Mouse (Mus musculus) thymus, postnatal 4 days (tissue): ENCODE data around the gene Gm9046.
"Not testable (repeated sequence)": the region's sequence is repeated elsewhere in the genome, so short reads cannot be mapped to it uniquely, and the experiment has no call there.

ENCODE experiments used
- DNase-seq: peaks from one replicate; pipeline ENCODE4 v3.0.0; 2021

The Gm9046 gene

DNA sequence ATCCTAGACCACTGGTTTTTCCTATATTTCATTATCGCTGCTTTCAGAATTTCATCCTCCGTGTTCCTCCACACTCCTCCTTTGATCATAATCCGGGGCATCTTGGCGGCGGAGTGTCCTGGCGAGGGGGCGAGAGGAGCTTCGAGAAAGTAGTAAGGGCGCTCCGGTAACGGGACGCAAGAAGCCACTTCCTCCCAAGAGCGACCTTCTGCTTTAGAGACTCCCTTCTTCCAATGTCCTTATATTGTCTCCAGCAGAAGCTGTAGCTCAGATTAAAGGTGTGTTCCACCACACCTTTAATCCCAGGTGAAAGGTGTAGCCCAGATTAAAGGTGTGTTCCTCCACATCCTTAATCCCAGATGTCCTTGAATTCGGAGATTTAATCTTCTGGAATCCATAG lies at the start of gene Gm9046:
Gene Gm9046 (minus strand): TSS at position 101 of the 400 bp plus-strand sequence.
- not testable (repeated sequence) for DNase-seq

DNA sequence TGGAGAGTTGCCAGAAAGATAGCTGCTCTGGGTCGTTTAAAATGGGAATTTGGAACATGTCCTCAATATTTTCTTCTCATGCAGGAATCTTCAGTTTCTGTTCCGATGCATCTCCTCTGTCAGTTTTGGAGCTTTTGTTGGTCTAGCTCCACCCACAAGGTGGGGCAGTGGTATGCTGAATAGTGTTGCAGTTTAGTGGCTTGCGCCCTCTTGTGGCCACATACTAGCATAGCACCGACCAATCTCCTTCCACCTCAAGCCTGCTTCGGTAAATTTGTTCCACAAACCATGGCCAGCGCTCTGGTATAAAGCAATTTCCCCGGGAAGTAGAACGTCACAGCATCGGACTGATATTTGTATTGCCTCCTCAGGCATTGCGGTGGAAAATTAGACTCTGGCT lies 27.4 kb upstream of the Gm9046 start:
- DNase-seq, result peak; percentile 88

DNA sequence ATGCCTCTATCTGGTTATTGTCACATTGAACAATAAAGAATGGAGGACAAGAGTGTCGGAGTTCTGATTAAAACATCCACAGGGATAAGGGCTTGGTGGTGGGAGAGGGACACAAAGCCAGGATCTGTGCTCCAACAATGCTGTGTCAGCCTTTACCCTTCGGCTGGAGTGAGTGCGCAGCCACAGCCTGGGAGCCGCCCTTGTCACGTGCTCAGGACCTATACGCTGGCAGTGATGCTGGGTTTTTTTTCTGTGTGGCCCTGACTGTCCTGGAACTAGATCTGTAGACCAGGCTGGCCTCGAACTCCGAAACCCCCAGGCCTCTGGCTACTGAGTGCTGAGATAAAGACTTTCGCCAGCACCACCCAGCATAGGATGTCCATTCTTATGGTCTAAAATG lies 26.5 kb upstream of the Gm9046 start:
- no peak for DNase-seq

DNA sequence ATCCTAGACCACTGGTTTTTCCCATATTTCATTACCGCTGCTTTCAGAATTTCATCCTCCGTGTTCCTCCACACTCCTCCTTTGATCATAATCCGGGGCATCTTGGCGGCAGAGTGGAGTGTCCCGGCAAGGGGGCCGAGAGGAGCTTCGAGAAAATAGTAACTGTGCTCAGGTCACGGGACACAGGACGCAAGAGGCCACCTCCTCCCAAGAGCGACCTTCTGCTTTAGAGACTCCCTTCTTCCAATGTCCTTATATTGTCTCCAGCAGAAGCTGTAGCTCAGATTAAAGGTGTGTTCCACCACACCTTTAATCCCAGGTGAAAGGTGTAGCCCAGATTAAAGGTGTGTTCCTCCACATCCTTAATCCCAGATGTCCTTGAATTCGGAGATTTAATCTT lies 10.9 kb upstream of the Gm9046 start, which contains the start of gene Gm9049:
Gene Gm9049 (minus strand): TSS at position 101 of the 400 bp plus-strand sequence.
- not testable (repeated sequence) for DNase-seq

DNA sequence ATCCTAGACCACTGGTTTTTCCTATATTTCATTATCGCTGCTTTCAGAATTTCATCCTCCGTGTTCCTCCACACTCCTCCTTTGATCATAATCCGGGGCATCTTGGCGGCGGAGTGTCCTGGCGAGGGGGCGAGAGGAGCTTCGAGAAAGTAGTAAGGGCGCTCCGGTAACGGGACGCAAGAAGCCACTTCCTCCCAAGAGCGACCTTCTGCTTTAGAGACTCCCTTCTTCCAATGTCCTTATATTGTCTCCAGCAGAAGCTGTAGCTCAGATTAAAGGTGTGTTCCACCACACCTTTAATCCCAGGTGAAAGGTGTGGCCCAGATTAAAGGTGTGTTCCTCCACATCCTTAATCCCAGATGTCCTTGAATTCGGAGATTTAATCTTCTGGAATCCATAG lies 5.5 kb upstream of the Gm9046 start, which contains the start of gene Gm9048:
Gene Gm9048 (minus strand): TSS at position 101 of the 400 bp plus-strand sequence.
- not testable (repeated sequence) for DNase-seq

DNA sequence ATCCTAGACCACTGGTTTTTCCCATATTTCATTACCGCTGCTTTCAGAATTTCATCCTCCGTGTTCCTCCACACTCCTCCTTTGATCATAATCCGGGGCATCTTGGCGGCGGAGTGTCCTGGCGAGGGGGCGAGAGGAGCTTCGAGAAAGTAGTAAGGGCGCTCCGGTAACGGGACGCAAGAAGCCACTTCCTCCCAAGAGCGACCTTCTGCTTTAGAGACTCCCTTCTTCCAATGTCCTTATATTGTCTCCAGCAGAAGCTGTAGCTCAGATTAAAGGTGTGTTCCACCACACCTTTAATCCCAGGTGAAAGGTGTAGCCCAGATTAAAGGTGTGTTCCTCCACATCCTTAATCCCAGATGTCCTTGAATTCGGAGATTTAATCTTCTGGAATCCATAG lies 5.3 kb downstream of the Gm9046 start, which contains the start of gene Gm9045:
Gene Gm9045 (minus strand): TSS at position 101 of the 400 bp plus-strand sequence.
- not testable (repeated sequence) for DNase-seq

DNA sequence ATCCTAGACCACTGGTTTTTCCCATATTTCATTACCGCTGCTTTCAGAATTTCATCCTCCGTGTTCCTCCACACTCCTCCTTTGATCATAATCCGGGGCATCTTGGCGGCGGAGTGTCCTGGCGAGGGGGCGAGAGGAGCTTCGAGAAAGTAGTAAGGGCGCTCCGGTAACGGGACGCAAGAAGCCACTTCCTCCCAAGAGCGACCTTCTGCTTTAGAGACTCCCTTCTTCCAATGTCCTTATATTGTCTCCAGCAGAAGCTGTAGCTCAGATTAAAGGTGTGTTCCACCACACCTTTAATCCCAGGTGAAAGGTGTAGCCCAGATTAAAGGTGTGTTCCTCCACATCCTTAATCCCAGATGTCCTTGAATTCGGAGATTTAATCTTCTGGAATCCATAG lies 10.7 kb downstream of the Gm9046 start, which contains the start of gene Gm9044:
Gene Gm9044 (minus strand): TSS at position 101 of the 400 bp plus-strand sequence.
- not testable (repeated sequence) for DNase-seq

DNA sequence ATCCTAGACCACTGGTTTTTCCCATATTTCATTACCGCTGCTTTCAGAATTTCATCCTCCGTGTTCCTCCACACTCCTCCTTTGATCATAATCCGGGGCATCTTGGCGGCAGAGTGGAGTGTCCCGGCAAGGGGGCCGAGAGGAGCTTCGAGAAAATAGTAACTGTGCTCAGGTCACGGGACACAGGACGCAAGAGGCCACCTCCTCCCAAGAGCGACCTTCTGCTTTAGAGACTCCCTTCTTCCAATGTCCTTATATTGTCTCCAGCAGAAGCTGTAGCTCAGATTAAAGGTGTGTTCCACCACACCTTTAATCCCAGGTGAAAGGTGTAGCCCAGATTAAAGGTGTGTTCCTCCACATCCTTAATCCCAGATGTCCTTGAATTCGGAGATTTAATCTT lies 16.2 kb downstream of the Gm9046 start, which contains the start of gene Gm9040:
Gene Gm9040 (minus strand): TSS at position 101 of the 400 bp plus-strand sequence.
- DNase-seq, result not testable (repeated sequence)

DNA sequence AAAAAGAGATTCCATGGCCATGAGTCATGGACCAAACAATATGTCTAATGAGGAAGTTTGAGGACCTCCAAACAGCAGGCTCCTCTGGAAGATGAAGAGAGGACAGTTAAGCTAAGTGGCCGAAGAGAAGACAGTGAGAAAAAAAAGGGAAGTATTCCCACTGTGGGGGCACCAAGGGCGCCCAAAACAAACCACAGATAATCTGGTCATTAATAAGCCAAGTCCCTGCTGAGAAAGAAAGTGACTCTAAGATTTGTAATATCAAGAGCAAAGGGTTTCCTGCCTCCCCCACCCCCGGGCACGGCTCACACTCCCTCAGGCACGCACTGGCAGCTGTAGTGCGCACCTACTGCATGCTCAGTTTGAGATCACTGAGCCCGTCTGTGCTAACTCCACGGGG lies 24.0 kb downstream of the Gm9046 start:
- no peak for DNase-seq

DNA sequence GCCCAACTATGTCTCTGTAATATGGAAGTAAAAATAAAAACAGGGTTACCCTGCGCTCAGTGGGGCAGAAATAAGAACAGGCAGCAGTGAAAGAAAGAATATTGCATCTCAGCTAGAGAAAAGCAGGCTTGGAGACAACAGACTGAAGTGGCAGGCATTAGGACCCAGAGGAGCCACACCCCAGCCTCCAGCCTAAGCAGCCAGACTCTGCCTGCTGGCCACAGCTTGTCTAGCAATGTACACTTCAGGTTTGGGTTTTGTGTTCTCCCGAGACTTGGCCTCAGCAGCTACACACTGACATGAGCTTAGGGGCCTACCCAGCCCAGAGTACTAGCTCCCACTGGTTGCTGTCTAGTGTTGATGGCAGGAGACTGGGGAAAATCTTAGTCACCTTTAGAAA lies 40.9 kb downstream of the Gm9046 start:
- not testable (repeated sequence) for DNase-seq

DNA sequence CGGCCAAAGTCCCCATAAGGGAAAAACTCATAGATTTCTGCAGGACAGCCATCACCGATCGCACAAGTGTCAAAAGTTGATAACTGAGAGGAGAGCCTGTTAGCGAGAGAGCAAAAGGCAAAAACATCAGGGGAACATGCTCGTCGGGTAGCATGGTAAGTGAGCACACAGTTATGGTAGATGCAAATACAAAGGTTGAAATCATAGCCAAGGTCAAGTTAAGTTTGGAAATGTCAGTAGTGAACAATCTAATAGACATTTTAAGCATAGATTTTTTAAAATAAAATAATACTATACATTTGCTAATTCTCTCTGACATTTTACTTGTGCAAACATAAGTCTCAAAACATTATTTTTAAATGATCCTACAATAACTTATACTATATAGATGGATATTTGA lies 48.1 kb downstream of the Gm9046 start, which contains the start of gene Iltifb:
Gene Iltifb (minus strand): TSS at position 101 of the 400 bp plus-strand sequence.
- no peak for DNase-seq
